Mouse (Mus musculus) ES-E14 (cell line): ENCODE results near the gene Lrfn1. TPM values are rescaled to one million over a fixed set of nuclear protein-coding genes. Genes with fewer than 3 reads are reported as not detected.

Source experiments
- DNase-seq: peaks from one replicate; pipeline ENCODE4 v3.0.0-alpha.2; 2013; ENCODE audit warnings: low read depth, low spot score
- H3K27ac ChIP-seq: 2 replicates; pipeline ENCODE4 v1.5.1; 2012; ENCODE audit warnings: low read depth, mild to moderate bottlenecking, low read length, moderate library complexity, mixed read lengths; ENCODE audit not compliant: poor library complexity, insufficient read depth, severe bottlenecking
- H3K36me3 ChIP-seq: 2 replicates; pipeline ENCODE4 v1.6.1; 2012; ENCODE audit warnings: mild to moderate bottlenecking, low read length, moderate library complexity, mixed read lengths; ENCODE audit not compliant: control insufficient read depth, poor library complexity, insufficient read depth, severe bottlenecking
- H3K4me1 ChIP-seq, 2 experiments: fragments of 150-350 bp in 1 of 2; sonication (generic) in 1 of 2; 2 replicates each; pipeline ENCODE4 v1.6.1; 2012; ENCODE audit warnings: low read length in 2 of 2, mild to moderate bottlenecking in 1 of 2, mixed read lengths in 1 of 2; ENCODE audit not compliant: control insufficient read depth in 2 of 2, insufficient read depth in 2 of 2, poor library complexity in 1 of 2
- H3K4me3 ChIP-seq, 2 experiments: fragments of 150-350 bp in 1 of 2; sonication (generic) in 1 of 2; 2 replicates each; pipeline ENCODE4 v1.5.1; 2012; ENCODE audit warnings: low read length in 2 of 2, low read depth in 1 of 2, mild to moderate bottlenecking in 1 of 2, mixed read lengths in 1 of 2; ENCODE audit not compliant: insufficient read depth in 1 of 2, poor library complexity in 1 of 2, severe bottlenecking in 1 of 2
- H3K9ac ChIP-seq: 2 replicates; pipeline ENCODE4 v1.6.1; 2012; ENCODE audit warnings: low read depth, mild to moderate bottlenecking, low read length, mixed read lengths; ENCODE audit not compliant: poor library complexity, insufficient read depth, severe bottlenecking
- H3K9me3 ChIP-seq: fragments of 150-350 bp; sonication (generic); 2 replicates; pipeline ENCODE4 v1.6.1; 2012; ENCODE audit warnings: low read depth, mild to moderate bottlenecking, low read length; ENCODE audit not compliant: control insufficient read depth, insufficient read depth
- CHD2 ChIP-seq: IDR thresholded peaks from 2 replicates; pipeline ENCODE4 v1.6.1; 2014; ENCODE audit warnings: mild to moderate bottlenecking, low read depth, low read length, inconsistent platforms
- HCFC1 ChIP-seq: IDR thresholded peaks from 2 replicates; pipeline ENCODE4 v1.6.1; 2012; ENCODE audit warnings: low read length, inconsistent platforms, borderline replicate concordance; ENCODE audit not compliant: insufficient read depth
- MAFK ChIP-seq: IDR thresholded peaks from 2 replicates; pipeline ENCODE4 v1.6.1; 2014; ENCODE audit warnings: mild to moderate bottlenecking, low read depth, low read length, inconsistent platforms; ENCODE audit not compliant: insufficient read depth
- ZC3H11A ChIP-seq: IDR thresholded peaks from 2 replicates; pipeline ENCODE4 v1.6.1; 2012; ENCODE audit warnings: low read depth, mild to moderate bottlenecking, inconsistent platforms, low read length, borderline replicate concordance
- ZNF384 ChIP-seq: IDR thresholded peaks from 2 replicates; pipeline ENCODE4 v1.6.1; 2012; ENCODE audit warnings: low read depth, low read length, inconsistent platforms
- in situ Hi-C, 2 experiments: fragments of 600-800 bp; cut with MboI; formaldehyde crosslinking; loops; one replicate each; pipeline ENCODE4 v1.15.1; 2025; ENCODE audit warnings: low sequenced_read_pairs in 2 of 2, inconsistent platforms in 1 of 2; ENCODE audit not compliant: unreplicated experiment in 2 of 2
- total RNA-seq: library from RNA; depleted of rRNA; stranded (reverse); fragments of 300-350 nt; gene quantifications from 2 replicates; pipeline ENCODE4 v1.2.3, GENCODE M21; 2012

The Lrfn1 gene
- total RNA-seq, 1 experiment, result 17.1 TPM

DNA sequence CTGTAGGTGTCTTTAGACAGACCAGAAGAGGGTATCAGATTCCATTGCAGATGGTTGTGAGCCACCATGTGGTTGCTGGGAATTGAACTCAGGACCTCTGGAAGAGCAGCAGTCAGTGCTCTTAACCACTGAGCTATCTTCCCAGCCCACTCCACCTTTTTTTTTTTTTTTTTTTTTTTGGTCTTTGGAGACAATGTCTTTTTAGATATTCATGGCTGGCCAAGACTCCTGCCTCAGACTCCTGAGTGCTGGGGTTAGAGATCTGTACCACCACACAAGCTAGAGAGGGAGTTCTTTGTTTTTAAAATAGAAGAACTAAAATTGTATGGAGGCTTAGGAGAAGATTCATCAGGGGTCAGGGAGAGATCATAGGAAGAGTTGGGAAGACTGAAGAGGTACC is 13.8 kb upstream of the Lrfn1 start:
- Histone ChIP-seq H3K9ac (no peak overlapping the region), H3K9me3 (no peaks in the 10 kb centered on the region), H3K36me3 (no peaks in the 10 kb centered on the region), H3K4me1 (peaks cover 0 to 4% of the 10 kb centered on the region in 2 experiments; a peak in 2 of 4 replicates), H3K27ac (no peak overlapping the region), H3K4me3 (peak overlapping the region in 1 of 2 experiments; percentile 70; a peak in 2 of 4 replicates)
- TF ChIP-seq CHD2 (no peak), ZNF384 (peak; percentile 54; the same call in 1 of the 2 replicates), HCFC1 (no peak), ZC3H11A (no peak), MAFK (no peak)
- in situ Hi-C loops, result loop anchor here in 1 of 2 experiments (10.0 kb wide), 1 partner anchor 167 kb away; no protein-coding TSS in a partner anchor
- no peak for DNase-seq

DNA sequence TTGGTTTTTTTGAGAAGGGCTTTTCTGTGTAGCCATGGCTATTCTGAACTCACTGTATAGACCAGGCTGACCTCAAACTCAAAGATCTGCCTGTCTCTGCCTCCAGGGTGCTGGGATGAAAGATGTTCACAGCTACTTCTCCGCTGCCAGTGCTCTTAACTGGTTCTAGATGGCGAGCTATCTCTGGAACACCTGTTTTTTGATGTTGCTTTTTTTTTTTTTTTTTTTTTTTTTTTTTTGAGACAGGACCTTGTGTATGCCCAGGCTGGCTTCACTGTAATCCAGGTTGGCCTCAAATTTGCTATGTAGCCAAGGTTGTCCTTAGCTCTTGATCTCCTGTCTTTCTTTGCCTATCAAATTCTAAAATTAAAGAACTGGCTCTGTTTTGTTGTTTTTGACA is 13.0 kb upstream of the Lrfn1 start:
- no peak for DNase-seq
- H3K9ac ChIP-seq, result no peak overlapping the region
- in situ Hi-C loops, result loop anchor here in 1 of 2 experiments (10.0 kb wide), 1 partner anchor 166 kb away; no protein-coding TSS in a partner anchor

DNA sequence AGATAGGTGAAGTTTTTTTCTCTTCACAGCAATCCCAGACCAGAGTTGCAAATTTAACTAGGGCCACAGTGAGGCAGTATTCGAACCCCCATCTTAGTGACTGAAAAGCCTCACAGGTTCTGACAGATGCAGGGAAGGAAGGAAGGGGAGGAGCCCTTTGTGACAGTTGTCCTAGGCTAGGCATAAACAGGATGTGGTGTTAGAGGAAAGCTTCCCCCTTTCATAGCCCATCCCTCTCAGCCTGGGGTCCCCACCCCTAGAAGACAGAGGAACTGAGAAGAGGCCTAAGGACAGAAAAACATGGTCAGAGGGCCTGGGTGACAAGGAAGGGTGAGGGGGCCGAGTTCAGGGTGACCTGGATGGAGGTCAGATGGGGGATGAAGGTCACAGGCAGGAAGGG is 11.0 kb upstream of the Lrfn1 start:
- Histone ChIP-seq H3K36me3 (no peaks in the 10 kb centered on the region), H3K9me3 (no peaks in the 10 kb centered on the region), H3K27ac (no peak overlapping the region), H3K4me3 (no peak overlapping the region), H3K9ac (no peak overlapping the region), H3K4me1 (peaks cover 0 to 4% of the 10 kb centered on the region in 2 experiments; a peak in 1 of 4 replicates)
- in situ Hi-C loops, result no loop called here
- DNase-seq, result peak; percentile 49
- no peak for TF ChIP-seq ZNF384
- no peak for TF ChIP-seq ZC3H11A
- no peak for TF ChIP-seq MAFK
- TF ChIP-seq CHD2, result no peak
- TF ChIP-seq HCFC1, result no peak

More for the DNA sequence above, 13.0 kb upstream of the Lrfn1 start:
- TF ChIP-seq ZNF384, result peak; percentile 54
- TF ChIP-seq ZC3H11A, result no peak
- Histone ChIP-seq H3K27ac (no peak overlapping the region), H3K9me3 (no peaks in the 10 kb centered on the region), H3K4me1 (peaks cover 0 to 4% of the 10 kb centered on the region in 2 experiments; a peak in 2 of 4 replicates), H3K36me3 (no peaks in the 10 kb centered on the region), H3K4me3 (no peak overlapping the region)

DNA sequence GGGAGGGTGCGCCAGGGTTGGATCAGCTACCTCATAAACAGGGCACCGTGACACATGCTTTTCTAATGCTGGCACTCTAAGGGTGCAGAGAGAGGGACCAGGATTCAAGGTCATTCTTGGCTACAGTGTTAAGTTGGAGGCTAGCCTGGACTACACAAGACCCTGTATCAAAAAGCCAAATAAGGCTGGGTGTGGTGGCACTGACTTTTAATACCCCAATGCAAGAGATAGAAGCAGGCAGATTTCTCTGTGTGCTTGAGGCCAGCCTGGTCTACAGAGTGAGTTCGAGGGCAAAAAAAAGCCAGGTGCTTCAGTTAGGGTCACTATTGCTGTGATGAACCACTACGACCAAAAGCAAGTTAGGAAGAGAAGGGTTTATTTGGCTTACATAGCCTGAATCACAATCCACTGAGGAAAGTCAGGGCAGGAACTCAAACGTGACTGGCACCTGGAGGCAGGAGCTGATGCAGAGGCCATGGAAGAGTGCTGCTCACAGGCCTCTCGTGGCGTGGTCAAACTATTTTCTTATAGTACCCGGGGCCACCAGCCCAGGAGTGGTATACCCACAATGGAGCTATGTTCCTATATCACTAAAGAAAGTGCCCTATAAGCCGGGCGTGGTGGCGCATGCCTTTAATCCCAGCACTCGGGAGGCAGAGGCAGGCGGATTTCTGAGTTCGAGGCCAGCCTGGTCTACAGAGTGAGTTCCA is 9.8 kb upstream of the Lrfn1 start:
- H3K27ac ChIP-seq, result no peak overlapping the region
- H3K4me3 ChIP-seq, result no peak overlapping the region
- no peak for DNase-seq
- peaks cover 0 to 6% of the 10 kb centered on the region in 2 experiments; a peak in 2 of 4 replicates for H3K4me1 ChIP-seq
- TF ChIP-seq HCFC1, result no peak
- TF ChIP-seq ZNF384, result no peak
- no peak for TF ChIP-seq CHD2
- TF ChIP-seq ZC3H11A, result no peak
- no peak for TF ChIP-seq MAFK
- H3K36me3 ChIP-seq, result no peaks in the 10 kb centered on the region
- no peaks in the 10 kb centered on the region for H3K9me3 ChIP-seq
- H3K9ac ChIP-seq, result no peak overlapping the region
- in situ Hi-C loops, result no loop called here

DNA sequence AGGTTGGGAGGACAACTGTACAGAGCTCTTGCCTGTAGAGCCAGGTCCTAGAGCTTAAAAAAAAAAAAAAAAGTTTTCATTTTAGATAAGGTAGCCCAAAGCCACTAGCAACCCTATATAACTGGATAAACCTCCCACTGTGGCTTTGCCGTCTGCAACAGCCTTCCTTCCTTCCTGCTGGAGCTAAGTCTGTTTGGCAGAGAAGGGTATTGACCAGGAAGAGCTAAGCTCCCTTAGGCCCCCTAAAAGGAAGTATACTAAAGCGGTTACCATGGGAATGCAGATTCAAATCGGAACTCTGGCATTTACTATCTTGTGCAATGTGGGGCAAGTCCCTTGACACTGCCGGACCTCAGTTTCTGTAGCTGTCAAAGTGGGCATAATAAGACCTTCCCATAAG is 9.1 kb upstream of the Lrfn1 start:
- Histone ChIP-seq H3K36me3 (no peaks in the 10 kb centered on the region), H3K9ac (no peak overlapping the region), H3K4me1 (peaks cover under 1 to 6% of the 10 kb centered on the region in 2 experiments; a peak in 2 of 4 replicates), H3K4me3 (no peak overlapping the region), H3K9me3 (no peaks in the 10 kb centered on the region), H3K27ac (no peak overlapping the region)
- TF ChIP-seq ZNF384 (no peak), HCFC1 (no peak), MAFK (no peak), CHD2 (no peak), ZC3H11A (no peak)
- in situ Hi-C loops, result no loop called here
- DNase-seq, result no peak
